Mouse (Mus musculus): Measurements from ENCODE around the gene Apol10b.
"Not testable (repeated sequence)": the region's sequence is repeated elsewhere in the genome, so short reads cannot be mapped to it uniquely, and the experiment has no call there.

GRCm38 (mm10) chr15:77539221-77539620, 56.7 kb downstream of the Apol10b start:
- TF ChIP-seq CTCF, EP300 (IDR thresholded peaks at IDR 0.05): not testable (repeated sequence)
